Mouse (Mus musculus): ENCODE data around the gene Catsper3.

DNA sequence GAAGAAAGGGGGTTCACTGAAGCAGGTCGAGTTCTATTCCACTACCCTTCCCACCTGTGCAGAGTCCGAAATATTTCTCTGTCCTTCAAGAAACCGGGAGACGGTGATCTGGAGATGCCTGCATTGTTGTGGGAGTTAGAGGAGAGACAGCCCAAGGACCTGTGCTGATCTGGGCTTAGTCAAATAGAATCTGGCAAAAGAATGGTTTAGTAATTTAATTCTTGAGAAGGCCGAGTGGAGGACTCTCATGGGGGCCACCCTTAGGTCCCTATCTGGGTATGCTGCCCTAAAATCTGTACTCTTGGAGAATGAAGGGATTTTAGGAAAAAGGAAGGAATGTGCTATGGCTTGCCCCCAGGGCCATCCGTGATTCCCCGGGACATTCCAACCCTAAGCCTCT is 49.6 kb downstream of the Catsper3 start:
- TF ChIP-seq CTCF (IDR thresholded peaks at IDR 0.05; ENCODE audit: extremely low read depth, insufficient read depth, low read length): no peak
- TF ChIP-seq POLR2A (IDR thresholded peaks at IDR 0.05; ENCODE audit: extremely low read depth, insufficient read depth, low read length): no peak

All from cortical plate, adult 2 months (tissue).